Mouse (Mus musculus): Measurements from ENCODE around the gene Emilin3. TPM values are rescaled to one million over a fixed set of nuclear protein-coding genes. Genes with fewer than 3 reads are reported as not detected.
A peak's percentile ranks its signal among the peaks of the same experiment; 100 is the strongest.

The Emilin3 gene
- total RNA-seq, 2 experiments from 2014 or later: 0.28 to 0.29 TPM

DNA sequence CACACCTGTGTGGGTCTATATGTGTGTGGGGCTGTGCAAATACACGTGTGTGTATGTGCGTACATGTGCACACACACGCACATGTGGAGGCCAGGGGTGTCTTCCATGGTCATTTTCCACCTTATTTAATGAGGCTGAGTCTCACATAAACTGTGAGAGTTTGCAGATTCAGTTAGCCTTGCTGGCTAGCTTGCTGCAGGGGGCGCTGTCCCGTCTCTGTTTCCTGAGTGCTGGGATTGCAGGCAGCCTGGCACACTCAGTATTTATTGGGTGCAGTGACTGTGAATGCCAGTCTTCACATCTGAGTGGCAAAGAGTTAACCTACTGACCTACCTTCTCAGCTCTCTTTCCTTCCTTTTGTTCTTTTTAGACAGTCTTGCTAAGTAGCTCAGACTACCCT is 21.8 kb upstream of the Emilin3 start:
- DNase-seq (ENCODE audit: low spot score in 2 of 2): no peak
- TF ChIP-seq CTCF (conservative IDR thresholded peaks at IDR 0.05): peak; percentile 44

DNA sequence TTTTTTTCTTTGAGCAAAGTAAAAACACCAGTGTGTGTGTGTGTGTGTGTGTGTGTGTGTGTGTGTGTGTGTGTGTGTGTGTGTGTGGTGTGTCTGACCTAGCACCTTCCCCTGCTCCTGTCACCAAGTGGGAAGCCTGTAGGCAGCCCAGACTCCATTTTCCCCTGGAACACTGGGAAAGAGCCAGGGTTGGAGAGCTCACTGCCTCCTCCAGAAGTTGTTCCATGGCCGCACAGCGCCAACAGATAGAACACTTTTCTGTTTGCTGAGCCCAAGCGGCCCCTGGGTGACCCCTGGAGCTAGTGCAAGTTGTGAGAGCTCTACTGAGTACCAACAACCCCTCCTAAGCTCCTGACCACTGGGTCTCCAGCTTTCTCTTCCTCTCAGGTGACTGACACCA is 20.9 kb upstream of the Emilin3 start:
- TF ChIP-seq CTCF (conservative IDR thresholded peaks at IDR 0.05): no peak
- Histone ChIP-seq H3K4me3 (no peak overlapping the region), H3K27ac (no peak overlapping the region)
- no peak for DNase-seq (ENCODE audit: low spot score in 2 of 2)

More for the DNA sequence above, 21.8 kb upstream of the Emilin3 start:
- Histone ChIP-seq H3K4me3 (no peak overlapping the region), H3K27ac (no peak overlapping the region)

DNA sequence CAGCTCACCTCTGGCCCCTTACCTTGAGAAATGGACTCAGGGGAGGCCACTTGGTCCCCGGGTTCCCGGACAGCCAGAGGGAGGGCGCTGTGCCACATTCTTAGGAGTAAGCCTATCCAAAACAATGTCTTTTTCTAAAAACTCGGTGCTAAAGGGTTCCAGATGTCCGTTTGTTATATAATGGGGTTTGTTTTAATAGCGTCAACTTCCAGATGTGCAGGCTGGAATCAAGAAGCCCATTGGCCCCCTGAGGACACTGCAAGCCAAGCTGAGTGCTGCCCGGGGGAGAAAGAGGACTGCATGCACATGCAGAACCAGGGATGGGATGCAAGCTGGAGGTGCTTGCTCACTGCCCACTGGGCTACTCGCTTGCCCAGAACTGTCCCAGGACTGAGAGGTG is 20.2 kb upstream of the Emilin3 start:
- H3K4me3 ChIP-seq: no peak overlapping the region
- DNase-seq (ENCODE audit: low spot score in 2 of 2): no peak
- no peak for TF ChIP-seq CTCF (conservative IDR thresholded peaks at IDR 0.05)

DNA sequence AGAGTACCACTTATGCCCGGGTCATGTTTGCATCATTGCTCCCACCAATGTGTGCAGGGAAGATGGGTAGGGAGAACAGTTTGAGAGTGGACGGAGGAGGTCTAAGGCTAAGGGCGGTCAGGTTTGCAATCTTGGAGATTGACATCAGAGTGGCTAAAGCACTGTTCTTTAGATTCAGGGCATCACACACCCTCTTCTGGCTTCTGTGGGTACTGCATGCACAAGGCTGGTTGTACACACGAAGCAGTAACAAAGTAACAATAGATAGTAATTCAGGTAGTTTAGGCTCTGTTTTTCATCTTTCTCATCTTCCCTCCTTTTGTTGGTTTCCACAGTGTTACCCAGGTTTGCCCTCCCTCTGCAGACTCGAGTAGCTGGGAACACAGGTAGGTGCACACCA is 19.2 kb upstream of the Emilin3 start:
- Histone ChIP-seq H3K27ac (no peak overlapping the region), H3K4me3 (no peak overlapping the region)
- TF ChIP-seq CTCF (conservative IDR thresholded peaks at IDR 0.05): peak; percentile 49
- DNase-seq (ENCODE audit: low spot score in 2 of 2): no peak

More for the DNA sequence above, 20.2 kb upstream of the Emilin3 start:
- no peak overlapping the region for H3K27ac ChIP-seq

DNA sequence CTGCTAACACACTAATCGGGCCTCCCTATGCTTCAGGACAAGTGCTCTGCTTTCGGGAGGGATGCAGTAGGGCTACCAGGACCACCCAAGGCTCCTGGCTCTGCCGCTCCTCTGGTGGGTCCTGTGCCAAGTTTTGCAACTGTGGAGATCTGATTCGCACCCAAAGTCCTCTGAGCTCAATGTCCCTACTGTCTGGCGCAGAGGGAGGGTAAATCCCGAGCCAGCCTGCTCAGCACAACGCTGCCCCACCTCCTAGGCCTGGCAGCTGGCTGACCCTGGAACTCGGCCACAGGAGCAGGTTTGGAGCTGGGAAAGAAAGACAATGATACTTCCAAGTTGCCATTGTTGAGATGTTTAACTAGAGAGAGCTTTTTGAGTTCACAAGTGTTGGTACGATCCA is 13.1 kb upstream of the Emilin3 start:
- no peak overlapping the region for H3K4me3 ChIP-seq
- no peak overlapping the region for H3K27ac ChIP-seq
- no peak for TF ChIP-seq CTCF (conservative IDR thresholded peaks at IDR 0.05)
- no peak for DNase-seq (ENCODE audit: low spot score in 2 of 2)

DNA sequence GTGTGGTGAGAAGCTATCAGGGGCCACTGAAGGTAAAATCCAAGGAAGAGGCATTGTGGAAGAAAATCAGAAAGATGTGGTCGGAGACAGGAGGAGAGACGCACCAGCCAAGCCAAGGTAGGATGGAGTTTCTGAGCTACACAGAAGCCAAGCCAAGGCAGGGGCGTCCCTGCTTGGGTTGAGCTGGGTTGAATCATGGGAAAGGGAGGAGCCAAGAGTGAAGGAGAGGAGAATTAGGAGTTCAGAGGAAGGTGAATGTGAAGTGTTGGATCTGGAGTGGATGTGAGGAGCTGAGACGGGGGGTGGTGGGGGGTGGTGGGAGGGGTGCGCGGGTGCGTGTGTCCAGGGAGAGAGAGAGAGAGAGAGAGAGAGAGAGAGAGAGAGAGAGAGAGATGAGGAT is 9.2 kb upstream of the Emilin3 start:
- no peak overlapping the region for H3K27ac ChIP-seq
- TF ChIP-seq CTCF (conservative IDR thresholded peaks at IDR 0.05): no peak
- no peak for DNase-seq (ENCODE audit: low spot score in 2 of 2)
- H3K4me3 ChIP-seq: no peak overlapping the region

DNA sequence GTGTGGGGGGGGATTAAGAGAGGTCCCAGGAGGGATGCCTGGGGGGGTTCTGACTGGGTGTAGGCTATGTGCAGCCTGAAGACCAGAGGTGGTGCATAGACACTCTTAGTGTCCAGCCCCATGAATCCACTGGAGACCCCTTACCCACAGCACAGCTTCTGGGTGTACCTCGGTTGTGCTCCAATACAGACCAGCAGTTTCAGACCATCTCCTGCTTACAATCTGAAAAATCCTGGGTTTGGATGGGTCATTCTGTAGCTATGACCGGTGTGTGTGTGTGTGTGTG is 6.7 kb upstream of the Emilin3 start:
- no peak for TF ChIP-seq CTCF (conservative IDR thresholded peaks at IDR 0.05)
- H3K27ac ChIP-seq: no peak overlapping the region

DNA sequence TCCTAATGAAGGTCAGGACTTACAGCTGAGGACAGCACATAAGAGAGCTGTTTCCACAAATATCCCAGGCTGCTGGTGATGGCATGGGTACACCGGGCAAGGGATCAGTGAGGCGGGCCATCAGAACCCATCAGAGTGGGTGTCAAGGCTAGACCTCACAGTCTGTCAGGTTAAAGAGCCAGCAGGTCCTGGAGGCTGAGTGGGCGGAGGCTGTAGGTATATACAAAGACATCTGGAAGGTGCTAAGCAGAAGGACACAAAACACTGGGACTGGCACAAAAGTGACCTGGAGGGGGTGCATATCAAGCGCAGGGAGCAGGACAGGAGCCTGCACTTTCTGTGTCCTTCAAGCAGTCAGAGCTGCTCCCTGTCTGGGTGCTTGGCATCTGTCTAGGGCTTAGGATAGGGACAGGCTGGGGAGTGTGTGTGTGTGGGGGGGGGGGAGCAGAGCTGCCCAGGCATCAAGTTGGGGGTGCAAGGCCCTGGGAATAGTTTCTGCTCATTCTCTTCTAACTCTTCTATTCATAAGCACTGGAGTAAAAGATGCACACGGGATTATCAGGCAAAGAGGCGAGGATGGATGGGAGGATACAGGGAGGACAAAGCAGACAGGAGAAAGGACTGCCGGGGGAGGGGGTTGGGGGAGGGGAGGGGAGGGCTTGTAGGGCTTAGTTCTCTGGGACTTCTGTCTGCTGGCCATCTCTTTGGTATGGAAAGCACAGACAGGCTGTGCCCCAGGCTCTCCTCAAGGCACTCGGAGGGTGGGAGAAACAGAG is 6.2 kb upstream of the Emilin3 start:
- H3K4me3 ChIP-seq: no peak overlapping the region
- no peak for DNase-seq (ENCODE audit: low spot score in 2 of 2)
- no peak for TF ChIP-seq CTCF (conservative IDR thresholded peaks at IDR 0.05)
- no peak overlapping the region for H3K27ac ChIP-seq

More for the DNA sequence above, 6.7 kb upstream of the Emilin3 start:
- H3K4me3 ChIP-seq: no peak overlapping the region
- no peak for DNase-seq (ENCODE audit: low spot score in 2 of 2)

DNA sequence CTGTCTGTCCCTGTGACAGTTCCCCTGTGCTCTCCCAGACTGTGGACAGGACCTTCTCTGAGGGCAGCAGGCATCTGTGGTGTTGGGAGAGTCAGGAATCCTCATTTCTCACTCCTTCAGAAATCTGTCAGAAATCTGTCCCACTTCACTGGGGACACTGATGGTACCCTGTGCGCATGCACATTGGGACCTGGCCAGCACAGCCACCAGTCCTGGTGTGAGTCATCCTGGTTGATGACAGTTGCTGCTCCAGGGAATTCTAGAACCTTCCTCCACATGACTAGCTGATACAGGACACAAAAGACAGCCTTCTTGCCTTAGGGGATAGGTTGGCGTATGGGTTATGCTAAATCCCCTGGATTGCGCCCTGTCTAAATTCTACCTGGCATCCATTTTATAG is 5.2 kb upstream of the Emilin3 start:
- no peak for TF ChIP-seq CTCF (conservative IDR thresholded peaks at IDR 0.05)
- no peak for DNase-seq (ENCODE audit: low spot score in 2 of 2)
- Histone ChIP-seq H3K4me3 (no peak overlapping the region), H3K27ac (no peak overlapping the region)

DNA sequence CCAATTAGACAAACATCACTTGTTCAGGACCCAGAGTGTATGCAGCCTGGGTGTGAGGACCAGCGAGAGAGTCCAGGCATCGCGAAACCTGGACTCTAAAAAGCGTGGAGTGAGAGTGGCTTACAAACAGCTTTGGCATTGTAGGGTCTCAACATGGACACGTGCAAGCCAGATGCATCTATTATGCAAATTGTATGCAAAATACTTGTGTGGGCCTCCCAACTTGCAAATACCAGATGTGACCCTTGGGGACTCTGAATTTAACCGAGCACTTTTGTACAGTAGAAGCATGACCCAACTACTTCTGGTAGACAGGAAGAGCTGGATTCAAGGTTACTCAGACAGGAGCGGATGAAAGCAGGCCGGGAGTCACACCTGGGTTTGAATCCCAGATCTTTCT is 4.6 kb upstream of the Emilin3 start:
- no peak for TF ChIP-seq CTCF (conservative IDR thresholded peaks at IDR 0.05)
- H3K27ac ChIP-seq: no peak overlapping the region
- no peak for DNase-seq (ENCODE audit: low spot score in 2 of 2)
- H3K4me3 ChIP-seq: no peak overlapping the region

DNA sequence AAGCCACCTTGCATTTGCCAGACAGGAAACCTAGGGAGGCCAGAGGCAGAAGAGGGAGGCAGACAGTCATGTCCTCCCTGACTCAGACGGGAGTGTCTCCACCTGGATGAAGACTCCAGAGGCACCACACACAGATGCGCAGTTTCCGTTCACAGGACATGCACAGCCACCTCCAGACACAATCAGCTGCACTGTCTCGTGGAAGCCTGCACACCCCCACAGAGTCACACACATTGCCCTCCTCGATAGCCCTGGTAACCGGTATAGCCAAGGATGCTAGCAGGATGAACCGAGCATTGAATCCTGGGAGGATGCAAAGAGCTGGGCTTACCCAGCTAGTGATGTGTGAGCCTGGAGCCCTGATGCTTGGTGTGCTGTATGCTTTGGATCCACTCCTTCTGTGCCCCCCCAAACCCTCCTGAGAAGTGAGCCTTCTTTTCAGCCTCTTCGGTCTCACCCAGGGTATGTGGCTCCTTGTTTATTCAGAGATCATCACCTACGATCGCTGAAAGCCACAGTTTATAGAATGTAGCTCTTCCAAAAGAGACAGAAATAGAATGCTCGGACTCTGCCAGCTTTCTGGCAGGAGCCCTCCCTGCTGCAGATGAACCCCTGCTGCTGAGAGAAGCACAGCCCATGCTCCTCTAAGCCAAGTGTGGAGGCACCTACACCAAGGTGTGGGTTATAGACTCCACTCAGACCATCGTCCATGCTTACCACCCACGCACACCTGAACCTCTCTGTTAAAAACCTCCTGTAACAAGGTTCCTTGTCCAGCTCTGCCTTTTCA is 3.9 kb upstream of the Emilin3 start:
- TF ChIP-seq CTCF (conservative IDR thresholded peaks at IDR 0.05): no peak
- H3K4me3 ChIP-seq: no peak overlapping the region
- no peak overlapping the region for H3K27ac ChIP-seq
- DNase-seq (ENCODE audit: low spot score in 2 of 2): no peak

DNA sequence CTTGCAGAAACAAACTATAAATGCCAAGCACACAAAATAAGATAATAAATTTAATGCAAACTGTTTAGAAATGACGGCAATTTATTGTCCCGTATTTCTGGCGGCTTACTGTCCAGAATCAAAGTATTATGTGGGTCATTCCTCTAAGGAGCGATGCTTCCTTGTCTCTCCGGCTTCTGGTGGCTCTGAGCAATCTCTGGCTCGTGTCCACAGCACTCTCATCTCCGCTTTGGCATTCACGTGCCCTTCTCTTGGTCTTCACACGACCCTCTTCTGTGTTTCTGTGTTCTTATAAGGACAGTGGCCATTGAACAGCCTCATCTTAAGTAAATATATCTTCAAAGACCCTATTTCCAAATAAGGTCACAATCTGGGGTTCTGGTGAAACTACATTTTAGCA is 2.5 kb upstream of the Emilin3 start:
- H3K27ac ChIP-seq: no peak overlapping the region
- no peak for TF ChIP-seq CTCF (conservative IDR thresholded peaks at IDR 0.05)
- no peak overlapping the region for H3K4me3 ChIP-seq
- DNase-seq (ENCODE audit: low spot score in 2 of 2): no peak

DNA sequence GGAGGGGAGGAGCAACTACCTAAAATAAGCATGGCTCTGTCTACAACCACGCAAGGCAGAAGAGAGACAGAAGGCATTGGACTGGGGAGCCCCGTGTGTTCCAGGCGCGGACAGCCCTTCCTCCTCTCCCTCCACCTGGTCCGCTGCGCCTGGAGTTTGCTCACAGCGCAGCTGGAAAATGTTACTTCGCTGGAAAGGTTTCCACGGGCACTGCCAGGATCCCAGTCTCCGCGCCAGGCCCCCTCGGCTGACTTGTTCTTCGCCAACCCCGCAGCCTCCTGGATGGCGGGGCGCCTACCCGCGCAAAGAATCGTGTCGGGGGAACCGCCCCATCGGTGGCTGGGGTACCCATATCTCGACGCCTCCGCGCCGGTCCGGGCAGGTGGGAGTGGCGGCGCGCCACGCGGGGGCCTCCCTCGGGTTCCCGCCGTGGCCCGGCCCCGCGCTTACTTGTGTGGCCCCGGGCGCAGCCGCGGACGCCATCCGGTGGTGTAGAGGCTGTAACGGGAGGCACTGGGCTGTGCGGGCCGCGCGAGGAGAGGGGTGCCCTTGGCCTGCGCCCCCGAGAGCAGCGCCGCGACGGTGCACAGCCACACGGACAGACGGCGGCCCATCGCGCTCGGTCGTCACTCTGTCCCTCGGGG is 448 bp downstream of the Emilin3 start:
- no peak for TF ChIP-seq CTCF (conservative IDR thresholded peaks at IDR 0.05)
- DNase-seq (ENCODE audit: low spot score in 2 of 2): no peak
- no peak overlapping the region for H3K27ac ChIP-seq
- peak overlapping the region; percentile 17 for H3K4me3 ChIP-seq
